Mouse (Mus musculus): ENCODE results near the gene Abhd15. TPM values are rescaled to one million over a fixed set of nuclear protein-coding genes. Genes with fewer than 3 reads are reported as not detected.
"Not testable (repeated sequence)": the region's sequence is repeated elsewhere in the genome, so short reads cannot be mapped to it uniquely, and the experiment has no call there.

Abhd15 gene
- polyA plus RNA-seq, 1 experiment, result 3.8 TPM

- DNase-seq, result no peak
- no peak overlapping the region for H3K4me3 ChIP-seq (replicated peaks; ENCODE audit: extremely low read depth, low read depth, low read length)
- 81% methylated on average over 5 of the region's 5 CpGs for WGBS
These were observed 1.9 kb downstream of the Abhd15 start for GRCm38 (mm10) chr11:77516553-77517425.

DNA sequence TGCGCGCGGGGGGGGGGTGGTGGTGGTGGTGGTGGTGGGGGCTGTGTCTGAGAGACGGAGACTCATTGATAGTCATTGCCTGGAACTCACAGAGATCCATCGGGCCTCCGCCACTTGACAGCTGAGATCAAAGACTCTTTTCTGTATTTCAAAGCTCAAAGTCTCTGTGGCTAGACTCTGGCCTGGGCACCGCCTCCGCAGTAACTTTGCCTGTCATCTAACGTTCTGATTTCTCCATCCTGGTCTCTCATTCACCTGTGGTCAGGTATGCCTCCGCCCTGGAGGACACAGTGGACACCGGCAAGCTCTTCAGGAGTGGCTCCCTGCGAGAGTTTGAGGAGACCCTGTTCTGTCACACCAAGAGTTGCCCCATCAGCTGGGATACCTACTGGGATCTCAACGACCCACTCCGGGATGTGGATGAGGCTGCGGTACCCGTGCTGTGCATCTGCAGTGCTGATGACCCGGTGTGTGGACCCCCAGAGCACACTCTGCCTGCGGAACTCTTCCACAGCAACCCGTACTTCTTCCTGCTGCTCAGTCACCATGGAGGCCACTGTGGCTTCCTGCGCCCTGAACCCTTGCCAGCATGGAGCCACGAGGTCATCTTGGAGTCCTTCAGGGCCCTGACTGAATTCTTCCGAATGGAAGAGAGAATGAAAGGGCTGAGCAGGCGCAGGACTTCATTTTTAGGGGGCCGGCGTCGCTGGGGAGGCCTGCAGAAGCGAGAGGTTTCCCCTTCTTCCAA, 3.3 kb downstream of the Abhd15 start:
- H3K4me1 ChIP-seq (ENCODE audit: control insufficient read depth, insufficient read depth, low read length), result peaks cover 15% of the 10 kb centered on the region; the same call in 1 of the 2 replicates
- DNase-seq, result no peak
- no peak for TF ChIP-seq CTCF (IDR thresholded peaks at IDR 0.05; ENCODE audit: insufficient read depth, low read length)
- TF ChIP-seq POLR2A (IDR thresholded peaks at IDR 0.05; ENCODE audit: borderline replicate concordance, extremely low read depth, low read depth, low read length), result no peak
- WGBS, result 78% methylated on average over 27 of the region's 27 CpGs
- no peak overlapping the region for H3K4me3 ChIP-seq (replicated peaks; ENCODE audit: extremely low read depth, low read depth, low read length)

More at GRCm38 (mm10) chr11:77516553-77517425, 1.9 kb downstream of the Abhd15 start:
- H3K4me1 ChIP-seq (ENCODE audit: control insufficient read depth, insufficient read depth, low read length), result peaks cover 21% of the 10 kb centered on the region
- TF ChIP-seq POLR2A (IDR thresholded peaks at IDR 0.05; ENCODE audit: borderline replicate concordance, extremely low read depth, low read depth, low read length) (no peak), CTCF (IDR thresholded peaks at IDR 0.05; ENCODE audit: insufficient read depth, low read length) (no peak)

DNA sequence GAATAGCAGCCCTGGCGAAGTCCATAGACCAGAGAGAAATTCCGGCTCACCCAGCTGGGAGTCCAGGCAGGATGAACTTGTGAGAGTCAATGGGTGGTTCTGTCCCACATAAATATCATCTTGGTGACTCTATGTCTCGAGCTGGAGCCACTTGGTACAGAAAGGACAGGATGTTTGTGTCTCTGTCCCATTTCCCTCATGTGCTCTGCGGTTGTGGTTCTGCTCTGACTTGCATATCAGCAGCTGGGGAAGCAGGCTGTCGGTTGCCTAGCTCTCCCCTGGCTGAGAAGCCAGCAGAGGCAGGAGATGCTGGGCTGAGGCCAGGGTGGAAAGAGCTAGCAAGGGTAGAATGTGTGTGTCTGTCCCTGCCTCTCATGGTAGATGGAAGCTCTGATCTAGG, 4.1 kb downstream of the Abhd15 start, which contains the start of gene Gm10392:
TSS of gene Gm10392 (minus strand) at position 156 of the 400 bp plus-strand sequence.
- WGBS, result 36% methylated on average over 5 of the region's 5 CpGs
- H3K4me1 ChIP-seq (ENCODE audit: control insufficient read depth, insufficient read depth, low read length), result peaks cover 13% of the 10 kb centered on the region; the same call in 1 of the 2 replicates
- no peak within 1 kb of the TSS for H3K4me3 ChIP-seq (replicated peaks; ENCODE audit: extremely low read depth, low read depth, low read length)
- no peak for DNase-seq
- no peak for TF ChIP-seq CTCF (IDR thresholded peaks at IDR 0.05; ENCODE audit: insufficient read depth, low read length)
- peak; percentile 41; the same call in 1 of the 2 replicates for TF ChIP-seq POLR2A (IDR thresholded peaks at IDR 0.05; ENCODE audit: borderline replicate concordance, extremely low read depth, low read depth, low read length)

GRCm38 (mm10) chr11:77520601-77521529, 5.9 kb downstream of the Abhd15 start:
- no peak for TF ChIP-seq POLR2A (IDR thresholded peaks at IDR 0.05; ENCODE audit: borderline replicate concordance, extremely low read depth, low read depth, low read length)
- TF ChIP-seq CTCF (IDR thresholded peaks at IDR 0.05; ENCODE audit: insufficient read depth, low read length), result no peak
- DNase-seq, result no peak
- peaks cover 6% of the 10 kb centered on the region; the same call in 1 of the 2 replicates for H3K4me1 ChIP-seq (ENCODE audit: control insufficient read depth, insufficient read depth, low read length)

GRCm38 (mm10) chr11:77525804-77526486, 11.0 kb downstream of the Abhd15 start:
- WGBS, result 74% methylated on average over 3 of the region's 3 CpGs

More at GRCm38 (mm10) chr11:77520601-77521529, 5.9 kb downstream of the Abhd15 start:
- H3K4me3 ChIP-seq (replicated peaks; ENCODE audit: extremely low read depth, low read depth, low read length), result no peak overlapping the region
- WGBS, result 49% methylated on average over 5 of the region's 5 CpGs

GRCm38 (mm10) chr11:77528420-77528819, 13.5 kb downstream of the Abhd15 start:
- not testable (repeated sequence) for DNase-seq; H3K4me1 ChIP-seq (ENCODE audit: control insufficient read depth, insufficient read depth, low read length); H3K4me3 ChIP-seq (replicated peaks; ENCODE audit: extremely low read depth, low read depth, low read length)
- WGBS, result 87% methylated on average over 3 of the region's 3 CpGs

More at GRCm38 (mm10) chr11:77525804-77526486, 11.0 kb downstream of the Abhd15 start:
- TF ChIP-seq CTCF (IDR thresholded peaks at IDR 0.05; ENCODE audit: insufficient read depth, low read length) (no peak), POLR2A (IDR thresholded peaks at IDR 0.05; ENCODE audit: borderline replicate concordance, extremely low read depth, low read depth, low read length) (no peak)
- Histone ChIP-seq H3K4me1 (ENCODE audit: control insufficient read depth, insufficient read depth, low read length) (no peaks in the 10 kb centered on the region), H3K4me3 (replicated peaks; ENCODE audit: extremely low read depth, low read depth, low read length) (no peak overlapping the region)
- no peak for DNase-seq

DNA sequence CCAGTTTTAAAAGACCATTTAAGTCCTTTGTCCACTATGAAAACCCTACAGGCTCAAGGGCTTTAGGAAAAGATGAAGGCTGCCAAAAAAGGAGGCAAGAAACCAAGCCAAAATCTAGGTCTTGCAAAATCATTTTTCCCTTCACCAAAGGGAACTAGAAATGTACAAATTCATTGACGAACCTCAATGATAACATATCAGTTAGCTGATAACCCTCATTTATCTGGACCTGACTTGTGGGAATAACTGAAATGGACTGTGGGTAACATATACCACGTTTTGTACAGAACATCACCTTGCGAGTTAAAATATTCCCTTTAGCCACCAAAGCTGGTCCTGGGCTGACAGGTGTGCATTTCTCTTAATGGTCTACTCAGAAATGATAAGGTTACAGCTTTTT, 14.7 kb downstream of the Abhd15 start:
- Histone ChIP-seq H3K4me1 (ENCODE audit: control insufficient read depth, insufficient read depth, low read length) (no peaks in the 10 kb centered on the region), H3K4me3 (replicated peaks; ENCODE audit: extremely low read depth, low read depth, low read length) (no peak overlapping the region)
- no peak for TF ChIP-seq POLR2A (IDR thresholded peaks at IDR 0.05; ENCODE audit: borderline replicate concordance, extremely low read depth, low read depth, low read length)
- TF ChIP-seq CTCF (IDR thresholded peaks at IDR 0.05; ENCODE audit: insufficient read depth, low read length), result no peak
- WGBS, result 77% methylated on average over 3 of the region's 3 CpGs
- DNase-seq, result no peak

DNA sequence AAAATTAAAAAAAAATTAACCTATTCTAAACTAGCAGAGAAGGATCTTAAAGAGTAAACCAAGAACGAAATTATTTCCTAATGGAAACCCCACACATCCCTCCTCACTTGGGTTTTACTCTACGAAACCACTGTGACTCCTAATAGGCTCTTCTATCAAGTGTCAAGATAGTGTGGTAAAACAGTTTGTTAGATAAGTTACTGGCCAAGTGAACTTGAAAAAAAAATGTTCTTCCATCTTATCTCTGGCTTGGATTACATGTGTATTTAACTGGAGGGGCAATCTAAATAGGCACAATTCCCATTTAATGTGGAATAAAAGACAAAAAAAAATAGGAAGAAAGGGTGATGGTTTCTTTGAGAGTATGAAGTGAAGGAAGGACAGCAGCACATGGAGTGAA, 15.9 kb downstream of the Abhd15 start:
- WGBS, result 85% methylated on average over 2 of the region's 2 CpGs
- TF ChIP-seq POLR2A (IDR thresholded peaks at IDR 0.05; ENCODE audit: borderline replicate concordance, extremely low read depth, low read depth, low read length), result no peak
- no peak for TF ChIP-seq CTCF (IDR thresholded peaks at IDR 0.05; ENCODE audit: insufficient read depth, low read length)
- no peaks in the 10 kb centered on the region for H3K4me1 ChIP-seq (ENCODE audit: control insufficient read depth, insufficient read depth, low read length)
- no peak for DNase-seq
- no peak overlapping the region for H3K4me3 ChIP-seq (replicated peaks; ENCODE audit: extremely low read depth, low read depth, low read length)

Measured in lung, adult 2 months (tissue).